Mouse (Mus musculus): ENCODE measurements around the gene Snd1.

DNA sequence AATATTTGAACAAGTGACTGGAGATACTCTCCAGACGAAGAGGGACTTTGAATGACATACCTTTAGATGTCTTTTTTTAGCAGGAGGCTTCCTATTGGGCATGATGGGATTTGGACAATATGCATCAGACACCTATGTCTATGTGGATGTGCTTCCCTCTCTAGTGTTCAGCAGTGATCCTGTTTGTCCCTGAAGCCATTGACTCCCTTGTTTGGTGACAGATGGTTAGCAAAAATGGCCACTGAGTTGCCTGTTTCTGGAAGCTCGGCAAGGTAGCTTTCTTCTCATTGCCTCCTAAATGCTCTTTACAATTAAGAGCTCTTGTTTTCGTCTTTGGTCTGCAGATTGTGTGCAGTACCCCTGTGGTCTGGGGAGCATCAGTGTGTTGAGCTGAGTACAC lies 158.7 kb downstream of the Snd1 start:
- TF ChIP-seq CTCF (IDR thresholded peaks at IDR 0.05; ENCODE audit: low read depth), result no peak
- TF ChIP-seq EP300 (IDR thresholded peaks at IDR 0.05; ENCODE audit: low read depth), result no peak

All from liver, postnatal 0 days (tissue).